Comparison of ENCODE assay signal across 10 mouse cellular contexts in genomic region chr11:121740906-121741305, GRCm38 (mm10). TPM values are rescaled to one million over a fixed set of nuclear protein-coding genes. Genes with fewer than 3 reads are reported as not detected.
DNase-seq lines count a peak whose midpoint lies in the region; ATAC-seq and TF ChIP-seq lines count a peak whose summit lies in the region.
"Had no signal": no experiment of that assay in that cellular context is flagged by ENCODE, and none has a peak within 500 bp of the region (broad histone marks: within the 10 kb centered on the region; RNA-seq: fewer than 3 reads in every experiment).

No protein-coding gene starts in this region.

- no peak for TF ChIP-seq RAD21 in MEL (IDR thresholded peaks at IDR 0.05; ENCODE audit: low read depth, low read length)

- no peak overlapping the region for H3K4me3 ChIP-seq in MEL (ENCODE audit: control insufficient read depth in 1 of 2, insufficient read depth in 1 of 2, low read depth in 2 of 2, low read length in 2 of 2)
- no peak overlapping the region for H3K4me3 ChIP-seq in intestine, embryonic 15.5 days (replicated peaks)
- no peak overlapping the region for H3K4me3 ChIP-seq in liver, embryonic 12.5 days
- H3K4me3 ChIP-seq: heart, embryonic 13.5 days had no signal

- no peak for TF ChIP-seq POLR2A in MEL (IDR thresholded peaks at IDR 0.05; ENCODE audit: control insufficient read depth in 1 of 2, insufficient read depth in 1 of 2, low read depth in 1 of 2, low read length in 2 of 2, poor library complexity in 1 of 2)

- H3K36me3 ChIP-seq in MEL (ENCODE audit: control insufficient read depth in 1 of 2, insufficient read depth in 2 of 2, low read length in 2 of 2): peaks cover 0 to 43% of the 10 kb centered on the region in 2 experiments; a peak in 2 of 4 replicates
- no peaks in the 10 kb centered on the region for H3K36me3 ChIP-seq in intestine, embryonic 15.5 days
- no peaks in the 10 kb centered on the region for H3K36me3 ChIP-seq in liver, embryonic 12.5 days
- H3K36me3 ChIP-seq: heart, embryonic 13.5 days had no signal

- DNase-seq in gastrocnemius, adult 8-10 months (ENCODE audit: low spot score in 2 of 2): peak; percentile 9 to 13
- no peak for DNase-seq in gastrocnemius, postnatal 4 days (ENCODE audit: low spot score in 2 of 2)
- DNase-seq in MEL (ENCODE audit: low read depth, low spot score): peak; percentile 83
- DNase-seq in lung, postnatal 14 days: peak; percentile 53
- DNase-seq in cerebellum, adult 11 months: no peak
- DNase-seq in frontal cortex, postnatal 25 days (ENCODE audit: low spot score in 2 of 2): no peak
- DNase-seq: left cerebral cortex, postnatal 4 days had no signal

- no peaks in the 10 kb centered on the region for H3K79me2 ChIP-seq in MEL (ENCODE audit: control insufficient read depth, insufficient read depth, low read length, poor library complexity)

- ATAC-seq in intestine, embryonic 15.5 days: peak; percentile 88
- no peak for ATAC-seq in liver, embryonic 12.5 days

- peak overlapping the region; percentile 27; the same call in 1 of the 2 replicates for H3K4me2 ChIP-seq in intestine, embryonic 15.5 days (replicated peaks)
- no peak overlapping the region for H3K4me2 ChIP-seq in liver, embryonic 12.5 days
- H3K4me2 ChIP-seq: heart, embryonic 13.5 days had no signal

- peak overlapping the region; percentile 39; the same call in 1 of the 2 replicates for H3K27ac ChIP-seq in MEL (ENCODE audit: control insufficient read depth, low read depth, low read length)
- peak overlapping the region; percentile 83 for H3K27ac ChIP-seq in intestine, embryonic 15.5 days
- no peak overlapping the region for H3K27ac ChIP-seq in liver, embryonic 12.5 days
- H3K27ac ChIP-seq: heart, embryonic 13.5 days had no signal

- no peak for TF ChIP-seq CTCF in MEL (IDR thresholded peaks at IDR 0.05 in 2 of 3, conservative IDR thresholded peaks at IDR 0.05 in 1 of 3; ENCODE audit: control insufficient read depth in 1 of 3, insufficient read depth in 1 of 3, low read depth in 2 of 3, low read length in 3 of 3, poor library complexity in 1 of 3, severe bottlenecking in 1 of 3)

- H3K9me3 ChIP-seq in MEL (replicated peaks; ENCODE audit: insufficient read depth, low read length): no peaks in the 10 kb centered on the region
- H3K9me3 ChIP-seq in intestine, embryonic 15.5 days: no peaks in the 10 kb centered on the region; the same call in 1 of the 2 replicates
- H3K9me3 ChIP-seq in liver, embryonic 12.5 days (replicated peaks): no peaks in the 10 kb centered on the region
- H3K9me3 ChIP-seq: heart, embryonic 13.5 days had no signal

- peaks cover 0 to 2% of the 10 kb centered on the region in 2 experiments; a peak in 1 of 4 replicates for H3K27me3 ChIP-seq in MEL (ENCODE audit: control insufficient read depth in 1 of 2, insufficient read depth in 2 of 2, low read length in 2 of 2)
- H3K27me3 ChIP-seq in intestine, embryonic 15.5 days (replicated peaks): no peaks in the 10 kb centered on the region
- no peaks in the 10 kb centered on the region for H3K27me3 ChIP-seq in liver, embryonic 12.5 days (replicated peaks)
- H3K27me3 ChIP-seq: heart, embryonic 13.5 days had no signal

- peaks cover 26 to 34% of the 10 kb centered on the region in 2 experiments for H3K4me1 ChIP-seq in MEL (ENCODE audit: control insufficient read depth in 1 of 2, insufficient read depth in 2 of 2, low read length in 2 of 2)
- H3K4me1 ChIP-seq in intestine, embryonic 15.5 days (replicated peaks): peaks cover 10% of the 10 kb centered on the region
- no peaks in the 10 kb centered on the region for H3K4me1 ChIP-seq in liver, embryonic 12.5 days

- 20% methylated on average over 1 of the region's 1 CpGs for WGBS in intestine, embryonic 15.5 days
- WGBS in liver, embryonic 12.5 days (ENCODE audit: insufficient replicate concordance): 82% methylated on average over 1 of the region's 1 CpGs

- H3K9ac ChIP-seq in MEL (ENCODE audit: control insufficient read depth, low read depth, low read length, poor library complexity, severe bottlenecking): peak overlapping the region; percentile 16; the same call in 1 of the 2 replicates
- no peak overlapping the region for H3K9ac ChIP-seq in intestine, embryonic 15.5 days
- H3K9ac ChIP-seq in liver, embryonic 12.5 days: no peak overlapping the region
- H3K9ac ChIP-seq: heart, embryonic 13.5 days had no signal

- peak in 1 of 2 experiments; percentile 25; a peak in 1 of 4 replicates for TF ChIP-seq EP300 in MEL (IDR thresholded peaks at IDR 0.05; ENCODE audit: low read depth in 1 of 2, low read length in 2 of 2)

TF ChIP-seq in MEL, 35 proteins besides CTCF, POLR2A, EP300 and RAD21:
- 0 out of 2 replicates have a peak, but pooled peaks have one; percentile 1 for TF ChIP-seq MAX (IDR thresholded peaks at IDR 0.05; ENCODE audit: low read length)
- TF ChIP-seq TBP (IDR thresholded peaks at IDR 0.05; ENCODE audit: low read depth, low read length): no peak
- 0 out of 2 replicates have a peak, but pooled peaks have one; percentile 4 for TF ChIP-seq MAFK (IDR thresholded peaks at IDR 0.05; ENCODE audit: borderline replicate concordance, low read depth, low read length)

RNA-seq across cellular contexts. Expression of gene Metrnl, which starts 39.6 kb away (rescaled TPM):
- total RNA-seq in gastrocnemius, adult 8-10 months (2022): 1 to 10 TPM; 5.1 to 7.8 (median 5.6) TPM
- total RNA-seq in gastrocnemius, postnatal 4 days (2021): 10 to 100 TPM; 17.8 to 17.9 TPM
- total RNA-seq in MEL (2012; rRNA removed): 2.7 TPM in 2 replicates
- polyA plus RNA-seq in MEL (2012; ENCODE audit: insufficient read depth in 1 of 2, insufficient read length in 2 of 2, low read depth in 1 of 2, low replicate concordance in 2 of 2, missing spikeins in 1 of 2): 1 to 10 TPM in 1 of 2 experiments, not detected in 1; 2.9 TPM
- polyA plus RNA-seq in intestine, embryonic 15.5 days (2015; fragmentation: Nextera tagmentation; extraction: Ambion mirVana): 34.2 and 40.5 TPM in 2 replicates
- polyA plus RNA-seq in liver, embryonic 12.5 days (2016; fragmentation: Nextera tagmentation; extraction: Ambion mirVana): 3.7 and 4.8 TPM in 2 replicates

Comparison
In these comparisons a context has a peak if more than half of its experiments do, and no peak if none do; other contexts are left out.
1. DNase-seq: peak in gastrocnemius, adult 8-10 months (2 of 2), MEL (single experiment) and lung, postnatal 14 days (single experiment); none in gastrocnemius, postnatal 4 days (0 of 2), cerebellum, adult 11 months (single experiment) and frontal cortex, postnatal 25 days (0 of 2).